Mouse (Mus musculus) midbrain, embryonic 12.5 days (tissue): ENCODE results near the gene Ctnnbip1. TPM values are rescaled to one million over a fixed set of nuclear protein-coding genes. Genes with fewer than 3 reads are reported as not detected.
A peak's percentile ranks its signal among the peaks of the same experiment; 100 is the strongest.
"Not testable (repeated sequence)": the region's sequence is repeated elsewhere in the genome, so short reads cannot be mapped to it uniquely, and the experiment has no call there.

Experiments used
- ATAC-seq: fragments of 200-750 bp; cut with Nextera tagmentation; 2 replicates; pipeline ENCODE4 v1.8.0; 2017; ENCODE audit warnings: low read depth, moderate TSS enrichment, moderate library complexity; ENCODE audit not compliant: low FRiP score
- H3K27ac ChIP-seq: fragments of 300-500 bp; sonication (generic); replicated peaks from 2 replicates; pipeline ENCODE4 v1.5.1; 2016; ENCODE audit warnings: mild to moderate bottlenecking
- H3K27me3 ChIP-seq: fragments of 300-500 bp; sonication (generic); 2 replicates; pipeline ENCODE4 v1.6.1; 2016; ENCODE audit warnings: mild to moderate bottlenecking
- H3K36me3 ChIP-seq: fragments of 300-500 bp; sonication (generic); 2 replicates; pipeline ENCODE4 v1.6.1; 2016
- H3K4me1 ChIP-seq: fragments of 300-500 bp; sonication (generic); 2 replicates; pipeline ENCODE4 v1.6.1; 2016
- H3K4me2 ChIP-seq: fragments of 300-500 bp; sonication (generic); replicated peaks from 2 replicates; pipeline ENCODE4 v1.6.1; 2016; ENCODE audit warnings: mild to moderate bottlenecking, moderate library complexity
- H3K4me3 ChIP-seq: fragments of 300-500 bp; sonication (generic); 2 replicates; pipeline ENCODE4 v1.5.1; 2016; ENCODE audit warnings: mild to moderate bottlenecking
- H3K9ac ChIP-seq: fragments of 300-500 bp; sonication (generic); replicated peaks from 2 replicates; pipeline ENCODE4 v1.6.1; 2016; ENCODE audit warnings: mild to moderate bottlenecking, moderate library complexity
- H3K9me3 ChIP-seq: fragments of 300-500 bp; sonication (generic); 2 replicates; pipeline ENCODE4 v1.6.1; 2016; ENCODE audit warnings: mild to moderate bottlenecking
- WGBS: fragments of 180-500 bp; shearing (Covaris S2); methylation state at CpG from one replicate; pipeline ENCODE4 v1.1.7; 2016; 5-methylcytosine and 5-hydroxymethylcytosine counted together
- microRNA-seq: library from miRNA; unstranded; fragments of <30 nt; microRNA quantifications from one replicate; pipeline ENCODE4, GENCODE M21; 2017
- polyA plus RNA-seq: library from polyadenylated mRNA; unstranded; fragments of >200 nt; fragmentation: Nextera tagmentation; extraction: Ambion mirVana; gene quantifications from 2 replicates; pipeline ENCODE4 v1.2.1, GENCODE M21; 2016

Gene Ctnnbip1
- polyA plus RNA-seq, 1 experiment from 2014 or later = 68.2 TPM

DNA sequence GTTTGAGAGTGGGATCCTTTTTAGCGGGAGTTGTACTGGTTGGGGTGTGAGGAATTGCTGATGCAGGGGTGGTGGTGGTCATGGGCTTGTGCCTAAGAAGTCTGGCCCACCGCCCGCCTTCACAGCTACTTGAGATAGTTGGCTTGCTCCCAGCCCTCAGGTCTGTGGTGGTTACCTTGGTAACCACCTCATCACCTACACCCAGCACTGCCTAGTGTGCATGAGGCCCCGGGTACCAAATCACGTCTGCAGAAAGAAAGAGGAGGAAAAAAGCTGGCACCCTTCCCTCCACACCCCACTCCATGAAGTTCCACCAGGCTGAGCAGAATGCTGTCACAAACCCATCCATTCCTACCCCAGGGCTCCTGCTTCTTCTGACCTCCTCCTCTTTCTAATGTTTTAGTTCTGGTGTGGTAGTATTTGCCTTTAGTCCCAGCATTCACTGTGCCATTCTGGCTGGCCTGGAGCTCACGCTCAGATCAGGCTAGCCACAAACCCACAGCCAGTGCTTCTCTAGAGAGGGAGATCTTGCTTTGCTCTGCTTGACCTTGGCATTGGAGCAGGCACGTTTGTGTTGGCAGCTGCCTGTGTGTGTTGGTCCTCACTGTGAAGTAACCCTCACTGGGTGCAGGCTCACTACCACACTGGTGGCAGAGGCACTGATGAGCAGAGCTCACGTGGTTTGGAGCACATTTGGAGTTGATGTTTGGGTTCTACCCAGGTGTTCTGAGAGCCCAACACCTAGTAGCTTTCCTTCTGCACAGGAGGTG, 91.4 kb downstream of the Ctnnbip1 start:
- Histone ChIP-seq H3K27me3 (no peaks in the 10 kb centered on the region), H3K9ac (no peak overlapping the region), H3K27ac (no peak overlapping the region), H3K4me1 (peaks cover 36% of the 10 kb centered on the region), H3K4me3 (no peak overlapping the region), H3K4me2 (no peak overlapping the region), H3K36me3 (peaks cover 8% of the 10 kb centered on the region), H3K9me3 (no peaks in the 10 kb centered on the region)
- ATAC-seq = 0 out of 2 replicates have a peak, but pooled peaks have one; percentile 23
- WGBS = 81% methylated on average over 8 of the region's 8 CpGs

DNA sequence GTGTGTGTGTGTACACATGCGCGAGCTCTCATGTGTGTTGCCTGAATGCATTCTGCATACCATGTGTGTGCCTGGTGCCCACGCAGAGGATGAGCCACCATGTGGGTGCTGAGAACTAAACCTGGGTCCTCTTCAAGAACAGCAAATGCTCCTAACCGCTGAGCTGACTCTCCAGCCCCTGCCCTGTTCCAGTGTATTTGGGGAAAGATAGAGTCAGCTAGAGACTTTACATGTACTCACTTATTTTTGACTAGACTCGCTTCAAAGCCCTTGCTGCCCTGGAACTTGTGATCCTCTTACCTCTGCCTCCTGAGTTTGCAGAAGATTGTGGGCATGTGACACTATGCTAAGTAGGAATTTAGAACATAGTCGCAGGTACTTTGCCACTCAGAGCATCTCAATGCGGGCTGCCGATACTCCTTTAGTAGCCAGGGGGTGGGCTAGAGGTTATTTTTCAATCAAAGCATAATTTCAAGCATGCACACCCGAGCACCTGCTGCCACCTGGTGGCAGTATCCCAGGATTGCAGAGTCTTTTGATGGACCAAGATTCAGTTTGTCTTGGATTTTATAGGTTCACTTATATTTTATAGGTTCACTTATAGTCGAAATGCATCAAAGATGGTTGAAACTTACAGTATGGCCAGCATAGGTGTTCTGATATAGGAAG, 93.5 kb downstream of the Ctnnbip1 start:
- Histone ChIP-seq H3K4me1 (peaks cover 26% of the 10 kb centered on the region), H3K9me3 (peaks cover 3% of the 10 kb centered on the region; the same call in 1 of the 2 replicates), H3K36me3 (peaks cover 24% of the 10 kb centered on the region), H3K9ac (no peak overlapping the region), H3K4me2 (no peak overlapping the region), H3K4me3 (no peak overlapping the region), H3K27me3 (no peaks in the 10 kb centered on the region), H3K27ac (no peak overlapping the region)
- 57% methylated on average over 10 of the region's 10 CpGs for WGBS
- ATAC-seq = no peak

DNA sequence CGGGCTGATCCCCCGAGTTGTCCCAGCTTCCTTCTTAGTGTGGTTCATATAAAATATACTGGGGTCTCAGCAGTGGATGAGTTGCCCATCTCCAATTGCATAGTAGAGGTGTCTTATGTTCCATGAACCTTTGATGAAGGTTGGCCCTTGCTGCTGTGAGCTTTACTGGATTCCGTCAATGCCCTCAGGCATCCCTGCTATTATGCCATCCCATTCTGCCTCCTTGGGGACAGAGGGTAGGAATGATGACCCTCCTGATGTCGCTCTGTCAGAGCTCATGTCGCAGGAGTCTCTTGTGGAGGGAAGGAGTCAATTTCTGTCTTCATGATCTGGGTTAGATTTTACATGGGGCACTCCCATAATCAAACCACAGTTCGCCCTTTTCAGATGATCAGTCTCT, 95.5 kb downstream of the Ctnnbip1 start:
- ATAC-seq = not testable (repeated sequence)

DNA sequence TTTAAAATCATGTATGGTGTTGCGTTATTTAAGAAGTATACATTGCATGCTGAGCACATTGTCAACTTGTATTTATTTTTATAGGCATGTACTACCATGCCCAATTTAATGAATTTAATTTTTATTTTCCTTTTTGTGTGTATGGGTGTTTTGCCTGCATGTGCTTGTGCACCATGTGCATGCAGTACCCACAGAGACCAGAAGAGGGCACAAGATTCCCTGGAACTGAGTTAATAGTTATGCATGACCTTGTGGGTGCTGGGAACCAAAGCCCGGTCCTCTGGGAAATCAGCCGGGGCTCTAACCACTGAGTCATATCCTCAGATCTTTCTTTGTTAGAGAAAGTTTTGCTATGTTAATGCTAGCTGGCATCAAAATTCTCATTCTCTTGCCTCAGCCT, 96.8 kb downstream of the Ctnnbip1 start:
- H3K27ac ChIP-seq = no peak overlapping the region
- peaks cover 3% of the 10 kb centered on the region; the same call in 1 of the 2 replicates for H3K9me3 ChIP-seq
- H3K27me3 ChIP-seq = no peaks in the 10 kb centered on the region
- 95% methylated on average over 3 of the region's 3 CpGs for WGBS
- no peak for ATAC-seq
- peaks cover 21% of the 10 kb centered on the region for H3K36me3 ChIP-seq
- no peaks in the 10 kb centered on the region for H3K4me1 ChIP-seq
- H3K4me3 ChIP-seq = no peak overlapping the region
- no peak overlapping the region for H3K4me2 ChIP-seq
- no peak overlapping the region for H3K9ac ChIP-seq

More for the DNA sequence above, 95.5 kb downstream of the Ctnnbip1 start:
- H3K4me2 ChIP-seq, H3K9ac ChIP-seq, H3K27ac ChIP-seq, H3K9me3 ChIP-seq, H3K27me3 ChIP-seq, H3K4me1 ChIP-seq, H3K4me3 ChIP-seq: not testable (repeated sequence)
- 77% methylated on average over 6 of the region's 6 CpGs for WGBS
- peaks cover 24% of the 10 kb centered on the region for H3K36me3 ChIP-seq

Small RNA genes within 50 kb of the gene (microRNA-seq; reads per million reads assigned to microRNA genes)
- gene Mir5616 = 2.3 reads per million, percentile 2 among the genes with 10 or more reads in this experiment

Other genes starting within 250 kb of the Ctnnbip1 start
- 141 and 144 TPM in 2 replicates for gene Kif1b, start 210.5 kb upstream of the Ctnnbip1 start, polyA plus RNA-seq
- gene Ube4b, start 91.5 kb upstream of the Ctnnbip1 start, polyA plus RNA-seq = 78.2 and 81.7 TPM in 2 replicates
- gene Rbp7, start 63.3 kb upstream of the Ctnnbip1 start, polyA plus RNA-seq = not detected in 2 replicates
- 0.31 and 0.41 TPM in 2 replicates for gene Tmem274, start 40.9 kb upstream of the Ctnnbip1 start, polyA plus RNA-seq
- gene Nmnat1, start 33.0 kb upstream of the Ctnnbip1 start, polyA plus RNA-seq = 13.9 and 14.7 TPM in 2 replicates
- gene Lzic, start 33.0 kb upstream of the Ctnnbip1 start, polyA plus RNA-seq = 48.4 and 55.2 TPM in 2 replicates
- gene Clstn1, start 68.2 kb downstream of the Ctnnbip1 start, polyA plus RNA-seq = 84.4 and 103 TPM in 2 replicates
- 13.2 and 14.0 TPM in 2 replicates for gene Pik3cd, start 184.3 kb downstream of the Ctnnbip1 start, polyA plus RNA-seq
- gene Tmem201, start 219.8 kb downstream of the Ctnnbip1 start, polyA plus RNA-seq = 38.2 and 39.3 TPM in 2 replicates